Mouse (Mus musculus): ENCODE measurements around the gene Atxn7l2.

GRCm38 (mm10) chr3:108203212-108203611 is 7.5 kb downstream of the Atxn7l2 start:
- TF ChIP-seq CTCF (IDR thresholded peaks at IDR 0.05), result no peak
- TF ChIP-seq EP300 (IDR thresholded peaks at IDR 0.05; ENCODE audit: insufficient read depth, low read depth, low read length), result no peak
- no peak for TF ChIP-seq POLR2A (IDR thresholded peaks at IDR 0.05; ENCODE audit: insufficient read depth, low read depth, low read length)

All from heart, adult 2 months (tissue).